Mouse (Mus musculus) lung, postnatal 0 days (tissue): ENCODE measurements around the gene Chchd6. TPM values are rescaled to one million over a fixed set of nuclear protein-coding genes. Genes with fewer than 3 reads are reported as not detected.

ENCODE experiments used
- ATAC-seq: fragments of 200-750 bp; cut with Nextera tagmentation; 2 replicates; pipeline ENCODE4 v1.8.0; 2017; ENCODE audit warnings: moderate library complexity
- DNase-seq: peaks from one replicate; pipeline ENCODE4 v3.0.0-alpha.2; 2016; ENCODE audit warnings: low spot score
- H3K27ac ChIP-seq: fragments of 300-500 bp; sonication (generic); 2 replicates; pipeline ENCODE4 v1.5.1; 2014; ENCODE audit warnings: antibody characterized with exemption, mild to moderate bottlenecking, low read length, mixed read lengths
- H3K27me3 ChIP-seq: fragments of 300-500 bp; sonication (generic); replicated peaks from 2 replicates; pipeline ENCODE4 v1.6.1; 2014; ENCODE audit warnings: low read length, mixed read lengths; ENCODE audit not compliant: insufficient read depth
- H3K36me3 ChIP-seq: fragments of 300-500 bp; sonication (generic); 2 replicates; pipeline ENCODE4 v1.6.1; 2014; ENCODE audit warnings: low read length, mixed read lengths; ENCODE audit not compliant: insufficient read depth
- H3K4me1 ChIP-seq: fragments of 300-500 bp; sonication (generic); 2 replicates; pipeline ENCODE4 v1.6.1; 2014; ENCODE audit warnings: antibody characterized with exemption, low read depth, low read length, mixed read lengths; ENCODE audit not compliant: insufficient read depth
- H3K4me2 ChIP-seq: fragments of 300-500 bp; sonication (generic); replicated peaks from 2 replicates; pipeline ENCODE4 v1.6.1; 2014; ENCODE audit warnings: low read depth, mild to moderate bottlenecking, low read length, moderate library complexity, mixed read lengths
- H3K4me3 ChIP-seq: fragments of 300-500 bp; sonication (generic); 2 replicates; pipeline ENCODE4 v1.5.1; 2014; ENCODE audit warnings: low read depth, low read length
- H3K9ac ChIP-seq: fragments of 300-500 bp; sonication (generic); replicated peaks from 2 replicates; pipeline ENCODE4 v1.6.1; 2014; ENCODE audit warnings: low read depth, mild to moderate bottlenecking
- H3K9me3 ChIP-seq: fragments of 300-500 bp; sonication (generic); 2 replicates; pipeline ENCODE4 v1.6.1; 2016; ENCODE audit warnings: low read length, mixed read lengths
- CTCF ChIP-seq: IDR thresholded peaks from 2 replicates; pipeline ENCODE4 v1.5.1; 2016; ENCODE audit warnings: antibody characterized with exemption, mild to moderate bottlenecking
- EP300 ChIP-seq: IDR thresholded peaks from 2 replicates; pipeline ENCODE4 v1.6.1; 2016; ENCODE audit warnings: antibody characterized with exemption, mild to moderate bottlenecking, control low read depth
- WGBS: fragments of 180-500 bp; shearing (Covaris S2); extraction: QIAGEN DNeasy Blood & Tissue Kit; methylation state at CpG from one replicate; pipeline ENCODE4 v1.1.7; 2014; 5-methylcytosine and 5-hydroxymethylcytosine counted together
- polyA plus RNA-seq: library from polyadenylated mRNA; unstranded; fragments of >200 nt; fragmentation: Nextera tagmentation; extraction: Ambion mirVana; gene quantifications from 2 replicates; pipeline ENCODE4 v1.2.1, GENCODE M21; 2015

Chchd6 gene
- polyA plus RNA-seq, 1 experiment from 2014 or later = 25.0 TPM

DNA sequence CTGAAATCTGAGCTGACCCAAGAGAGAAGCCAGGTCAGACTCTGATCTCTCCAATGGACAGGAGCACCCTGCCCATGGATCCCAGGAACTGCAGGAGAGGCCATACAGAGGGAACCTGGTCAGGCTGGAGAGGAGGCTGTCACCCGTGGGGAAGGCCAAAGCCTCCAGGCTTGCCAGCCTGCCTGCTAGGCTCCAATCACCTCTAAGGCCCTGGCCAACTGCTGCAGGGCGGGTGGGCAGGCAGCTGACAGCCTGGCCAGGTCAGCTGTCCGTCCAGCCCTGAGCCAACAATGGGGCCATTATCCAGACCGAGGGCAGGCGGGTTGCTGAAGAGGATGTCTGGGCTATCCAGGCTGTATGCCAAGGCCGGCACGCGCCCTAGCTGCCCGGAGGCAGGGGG, 247.1 kb downstream of the Chchd6 start:
- H3K9me3 ChIP-seq = no peaks in the 10 kb centered on the region
- no peak overlapping the region for H3K4me3 ChIP-seq
- H3K27me3 ChIP-seq = no peaks in the 10 kb centered on the region
- DNase-seq = no peak
- no peak overlapping the region for H3K27ac ChIP-seq
- H3K4me1 ChIP-seq = peaks cover 23% of the 10 kb centered on the region
- no peak for ATAC-seq
- WGBS = 74% methylated on average over 9 of the region's 9 CpGs
- H3K36me3 ChIP-seq = no peaks in the 10 kb centered on the region; the same call in 1 of the 2 replicates
- H3K4me2 ChIP-seq = no peak overlapping the region
- no peak overlapping the region for H3K9ac ChIP-seq
- TF ChIP-seq CTCF = no peak
- TF ChIP-seq EP300 = no peak

DNA sequence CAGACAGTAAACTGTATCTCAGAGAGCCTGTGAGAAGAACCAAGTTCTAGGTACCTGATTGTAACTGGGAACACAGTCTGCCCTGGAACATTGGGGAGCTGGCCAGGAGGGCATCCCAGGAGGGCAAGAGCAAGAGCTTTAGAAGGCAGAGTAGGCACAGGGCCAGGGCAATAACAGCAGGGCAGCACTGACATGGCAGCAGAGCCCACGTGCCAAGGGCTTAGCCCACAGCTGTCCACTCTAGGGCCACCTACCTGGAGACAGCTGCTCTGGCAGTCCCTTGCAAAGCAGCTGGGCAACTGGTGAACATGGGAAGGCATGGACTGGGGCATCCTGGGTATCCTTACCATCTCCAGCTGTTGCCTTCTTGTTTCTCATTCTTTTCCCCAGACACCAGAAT, 247.7 kb downstream of the Chchd6 start:
- H3K9ac ChIP-seq = no peak overlapping the region
- no peak for TF ChIP-seq CTCF
- no peaks in the 10 kb centered on the region for H3K27me3 ChIP-seq
- H3K36me3 ChIP-seq = peaks cover 3% of the 10 kb centered on the region
- no peak overlapping the region for H3K27ac ChIP-seq
- H3K4me3 ChIP-seq = no peak overlapping the region
- H3K9me3 ChIP-seq = no peaks in the 10 kb centered on the region
- DNase-seq (no peak), ATAC-seq (no peak)
- H3K4me2 ChIP-seq = no peak overlapping the region
- H3K4me1 ChIP-seq = peaks cover 23% of the 10 kb centered on the region
- WGBS = 100% methylated on average over 1 of the region's 1 CpGs

DNA sequence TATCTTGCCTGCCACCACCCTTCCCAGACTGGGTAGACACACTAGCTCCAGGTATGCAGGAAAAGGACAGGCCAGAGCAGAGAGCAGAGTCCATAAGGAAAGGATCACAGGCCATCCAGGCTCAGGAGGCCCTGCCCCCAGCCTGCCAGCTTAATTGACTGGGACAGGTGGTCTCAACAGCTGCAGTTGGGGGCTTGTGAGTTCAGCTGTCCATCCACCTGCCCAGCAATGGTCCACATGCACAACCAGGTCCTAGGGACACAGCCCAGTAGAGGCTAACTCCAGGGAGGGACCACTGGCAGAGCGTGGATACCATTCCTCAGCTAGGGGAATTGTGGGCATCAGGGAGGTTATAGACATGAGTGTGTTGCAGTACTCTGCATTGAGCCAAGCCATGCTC, 249.6 kb downstream of the Chchd6 start:
- H3K4me2 ChIP-seq = no peak overlapping the region
- H3K9me3 ChIP-seq = no peaks in the 10 kb centered on the region
- H3K9ac ChIP-seq = no peak overlapping the region
- no peak overlapping the region for H3K4me3 ChIP-seq
- peaks cover 20% of the 10 kb centered on the region for H3K36me3 ChIP-seq
- ATAC-seq (no peak), DNase-seq (no peak)
- peak overlapping the region; percentile 74 for H3K27ac ChIP-seq
- TF ChIP-seq EP300 = no peak
- TF ChIP-seq CTCF = no peak
- 100% methylated on average over 1 of the region's 1 CpGs for WGBS
- H3K27me3 ChIP-seq = no peaks in the 10 kb centered on the region
- peaks cover 15% of the 10 kb centered on the region for H3K4me1 ChIP-seq

DNA sequence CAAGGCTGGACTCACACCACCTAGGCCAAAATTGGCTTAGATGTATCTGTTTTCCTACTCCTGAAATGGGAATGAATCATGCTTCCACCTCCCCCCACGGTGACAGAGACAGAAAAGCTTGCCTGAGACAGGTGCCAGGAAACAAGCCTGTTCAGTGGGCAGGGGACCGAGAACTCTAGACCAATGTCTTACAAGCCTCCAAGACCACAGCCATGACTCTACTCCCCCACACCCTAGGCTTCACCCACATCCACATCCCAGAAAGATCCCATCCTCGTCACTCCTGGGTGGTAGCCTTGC, 250.0 kb downstream of the Chchd6 start:
- H3K4me3 ChIP-seq = no peak overlapping the region
- peak overlapping the region; percentile 74 for H3K27ac ChIP-seq
- DNase-seq = no peak
- no peak overlapping the region for H3K4me2 ChIP-seq
- 43% methylated on average over 3 of the region's 3 CpGs for WGBS
- no peak for TF ChIP-seq CTCF
- TF ChIP-seq EP300 = no peak
- H3K36me3 ChIP-seq = peaks cover 20% of the 10 kb centered on the region
- no peak overlapping the region for H3K9ac ChIP-seq
- H3K27me3 ChIP-seq = no peaks in the 10 kb centered on the region
- H3K4me1 ChIP-seq = peaks cover 15% of the 10 kb centered on the region
- ATAC-seq = no peak
- no peaks in the 10 kb centered on the region for H3K9me3 ChIP-seq

DNA sequence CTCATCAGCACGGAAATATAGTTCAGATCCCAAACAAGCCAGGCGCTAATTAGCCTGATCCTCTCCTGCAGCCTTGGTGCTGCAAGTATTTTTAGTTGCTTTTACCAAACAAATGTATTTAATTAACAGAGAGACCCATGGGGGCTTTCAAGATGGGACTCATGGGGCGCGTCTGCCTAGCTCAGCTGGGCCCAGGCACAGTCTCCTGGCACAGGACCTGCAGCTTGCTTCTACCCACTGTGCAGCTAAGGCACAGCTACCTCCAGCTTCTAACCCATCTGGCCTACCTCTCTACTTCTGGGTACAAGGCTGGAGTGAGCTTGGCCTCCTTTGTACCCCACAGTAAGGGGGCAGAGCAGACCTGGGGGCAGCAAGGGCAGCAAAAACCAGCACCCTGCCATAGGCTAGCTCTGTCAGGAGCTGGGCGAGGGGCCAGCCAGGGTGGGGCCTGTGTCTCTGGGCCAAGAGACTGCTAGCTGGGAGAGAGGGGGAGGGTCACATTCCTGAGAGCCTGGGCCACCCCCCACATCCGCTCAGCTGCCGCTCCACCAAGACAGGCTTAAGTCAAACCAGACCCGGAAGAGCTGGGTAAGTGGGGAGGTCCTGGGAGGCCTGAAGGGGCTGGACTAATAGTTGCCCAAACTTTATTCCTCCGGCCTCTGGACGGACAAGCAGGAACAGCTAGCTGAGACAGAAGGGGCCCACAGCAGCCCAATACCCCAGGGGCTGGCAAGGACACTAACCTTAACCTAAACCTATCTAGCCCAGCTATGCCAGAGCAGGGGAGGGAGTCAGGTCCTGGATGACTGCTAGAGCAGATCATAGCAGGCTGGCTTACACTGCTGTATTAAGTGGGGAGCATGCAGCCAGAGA, 250.6 kb downstream of the Chchd6 start:
- peak; percentile 97 for ATAC-seq
- H3K9me3 ChIP-seq = no peaks in the 10 kb centered on the region
- peak; percentile 98 for DNase-seq
- TF ChIP-seq CTCF = peak; percentile 33
- TF ChIP-seq EP300 = no peak
- peak overlapping the region; percentile 74 for H3K27ac ChIP-seq
- peaks cover 10% of the 10 kb centered on the region for H3K4me1 ChIP-seq
- no peak overlapping the region for H3K9ac ChIP-seq
- no peak overlapping the region for H3K4me3 ChIP-seq
- H3K4me2 ChIP-seq = no peak overlapping the region
- WGBS = 27% methylated on average over 10 of the region's 10 CpGs
- H3K27me3 ChIP-seq = no peaks in the 10 kb centered on the region
- H3K36me3 ChIP-seq = peaks cover 25% of the 10 kb centered on the region

DNA sequence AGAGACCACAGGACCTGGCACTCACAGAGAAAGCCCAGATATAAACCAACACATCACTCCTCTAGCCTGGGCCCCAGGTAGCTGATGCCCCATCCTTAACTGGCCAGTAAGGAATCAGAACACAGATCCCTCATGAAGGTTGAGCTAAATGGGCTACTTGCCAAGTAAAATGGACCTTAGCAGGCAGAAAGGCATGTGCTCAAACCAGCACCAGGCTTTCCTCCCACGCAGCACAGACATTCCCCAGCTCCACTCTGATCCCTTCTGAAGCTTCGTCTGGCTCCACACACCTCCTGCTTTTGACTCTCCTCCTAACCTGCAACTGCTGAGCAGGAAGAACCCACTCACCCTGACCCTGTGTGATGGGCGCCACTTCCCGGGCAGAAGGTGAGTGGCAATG, 253.5 kb downstream of the Chchd6 start:
- DNase-seq = no peak
- Histone ChIP-seq H3K9ac (no peak overlapping the region), H3K4me1 (peaks cover 10% of the 10 kb centered on the region), H3K4me3 (no peak overlapping the region), H3K27me3 (no peaks in the 10 kb centered on the region), H3K27ac (no peak overlapping the region), H3K9me3 (no peaks in the 10 kb centered on the region), H3K4me2 (no peak overlapping the region), H3K36me3 (peaks cover 31% of the 10 kb centered on the region)
- WGBS = 76% methylated on average over 4 of the region's 4 CpGs
- ATAC-seq = no peak
- TF ChIP-seq CTCF (no peak), EP300 (no peak)

DNA sequence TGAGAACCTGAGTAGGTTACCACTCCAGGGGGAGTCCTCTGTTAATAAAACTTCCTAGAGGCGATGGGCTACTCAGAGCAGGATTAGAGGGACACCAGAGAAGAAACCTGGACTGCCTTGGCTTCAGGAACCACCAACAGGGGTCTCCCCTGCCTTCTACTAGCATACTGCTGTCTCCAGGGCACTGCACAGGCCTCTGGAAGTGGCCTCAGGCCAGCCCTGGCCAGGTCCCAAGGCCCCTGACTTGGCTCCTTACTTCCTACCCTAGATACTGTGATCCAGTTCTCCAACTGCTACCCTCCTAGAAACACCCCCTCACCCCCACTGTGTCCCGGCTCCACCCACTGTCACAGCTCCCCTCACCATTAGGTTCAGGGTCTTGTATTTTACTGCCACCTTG, 256.0 kb downstream of the Chchd6 start:
- WGBS = 74% methylated on average over 2 of the region's 2 CpGs
- ATAC-seq = peak; percentile 31; the same call in 1 of the 2 replicates
- Histone ChIP-seq H3K9me3 (no peaks in the 10 kb centered on the region), H3K4me1 (no peaks in the 10 kb centered on the region; the same call in 1 of the 2 replicates), H3K27ac (no peak overlapping the region), H3K4me2 (no peak overlapping the region), H3K4me3 (no peak overlapping the region), H3K27me3 (no peaks in the 10 kb centered on the region), H3K36me3 (peaks cover 43% of the 10 kb centered on the region), H3K9ac (no peak overlapping the region)
- peak; percentile 12 for DNase-seq
- TF ChIP-seq EP300 = no peak
- TF ChIP-seq CTCF = peak; percentile 50
